Mouse (Mus musculus): ENCODE data around the gene Prdm10. TPM values are rescaled to one million over a fixed set of nuclear protein-coding genes. Genes with fewer than 3 reads are reported as not detected.

Prdm10 gene
- total and polyA plus RNA-seq, 2 experiments from 2014 or later: 4.8 to 12.8 TPM

DNA sequence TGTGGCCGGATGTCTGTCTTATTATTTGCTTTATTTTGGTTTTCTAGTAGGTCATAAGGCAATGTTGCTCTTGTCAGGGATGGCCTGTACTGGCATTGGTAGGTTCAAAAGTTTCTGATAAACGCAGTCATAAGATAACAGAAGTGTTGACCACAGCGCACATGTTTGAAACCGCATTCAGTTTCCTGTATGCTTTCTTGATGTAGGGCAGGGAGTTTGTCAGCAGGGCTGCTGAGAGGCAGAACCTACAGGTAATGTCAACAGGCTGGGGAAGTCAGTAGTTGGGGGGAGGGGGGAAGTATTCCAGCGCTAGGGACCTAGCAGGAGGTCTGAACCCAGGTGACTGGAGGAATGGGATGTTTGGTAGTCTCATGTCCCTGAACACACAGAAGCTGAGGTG, 20.8 kb downstream of the Prdm10 start:
- H3K27me3 ChIP-seq (ENCODE audit: insufficient read depth, low read length): no peaks in the 10 kb centered on the region
- peaks cover 6% of the 10 kb centered on the region; the same call in 1 of the 2 replicates for H3K4me1 ChIP-seq (ENCODE audit: insufficient read depth, low read length)
- H3K27ac ChIP-seq: no peak overlapping the region
- no peaks in the 10 kb centered on the region for H3K9me3 ChIP-seq (ENCODE audit: low read length)
- TF ChIP-seq CTCF (IDR thresholded peaks at IDR 0.05; ENCODE audit: low read depth): no peak
- 73% methylated on average over 5 of the region's 5 CpGs for WGBS
- H3K4me3 ChIP-seq (ENCODE audit: low read length): no peak overlapping the region
- H3K9ac ChIP-seq (replicated peaks; ENCODE audit: low read length): no peak overlapping the region
- no peak for DNase-seq (ENCODE audit: low spot score)
- ATAC-seq: no peak
- H3K4me2 ChIP-seq (ENCODE audit: low read depth, low read length): no peak overlapping the region
- no peaks in the 10 kb centered on the region for H3K36me3 ChIP-seq (ENCODE audit: insufficient read depth, low read length)

- peaks cover 6% of the 10 kb centered on the region; the same call in 1 of the 2 replicates for H3K4me1 ChIP-seq (ENCODE audit: insufficient read depth, low read length)
- no peaks in the 10 kb centered on the region for H3K27me3 ChIP-seq (ENCODE audit: insufficient read depth, low read length)
- H3K36me3 ChIP-seq (ENCODE audit: insufficient read depth, low read length): no peaks in the 10 kb centered on the region
- no peak overlapping the region for H3K9ac ChIP-seq (replicated peaks; ENCODE audit: low read length)
- TF ChIP-seq CTCF (IDR thresholded peaks at IDR 0.05; ENCODE audit: low read depth): no peak
- DNase-seq (ENCODE audit: low spot score): no peak
- no peaks in the 10 kb centered on the region for H3K9me3 ChIP-seq (ENCODE audit: low read length)
- WGBS: 82% methylated on average over 5 of the region's 5 CpGs
- no peak overlapping the region for H3K4me3 ChIP-seq (ENCODE audit: low read length)
- no peak overlapping the region for H3K4me2 ChIP-seq (ENCODE audit: low read depth, low read length)
- H3K27ac ChIP-seq: no peak overlapping the region
- no peak for ATAC-seq
These were observed 21.4 kb downstream of the Prdm10 start for GRCm38 (mm10) chr9:31301526-31302311.

- Histone ChIP-seq H3K9me3 (ENCODE audit: low read length) (no peaks in the 10 kb centered on the region), H3K4me1 (ENCODE audit: insufficient read depth, low read length) (peaks cover 6% of the 10 kb centered on the region; the same call in 1 of the 2 replicates), H3K36me3 (ENCODE audit: insufficient read depth, low read length) (no peaks in the 10 kb centered on the region), H3K4me3 (ENCODE audit: low read length) (no peak overlapping the region), H3K9ac (replicated peaks; ENCODE audit: low read length) (no peak overlapping the region), H3K27me3 (ENCODE audit: insufficient read depth, low read length) (no peaks in the 10 kb centered on the region), H3K4me2 (ENCODE audit: low read depth, low read length) (no peak overlapping the region), H3K27ac (no peak overlapping the region)
- DNase-seq (ENCODE audit: low spot score) (no peak), ATAC-seq (no peak)
- 94% methylated on average over 3 of the region's 3 CpGs for WGBS
- no peak for TF ChIP-seq CTCF (IDR thresholded peaks at IDR 0.05; ENCODE audit: low read depth)
These were observed 24.0 kb downstream of the Prdm10 start for GRCm38 (mm10) chr9:31304358-31304757.

GRCm38 (mm10) chr9:31305117-31305516, 24.8 kb downstream of the Prdm10 start:
- Histone ChIP-seq H3K9me3 (ENCODE audit: low read length) (no peaks in the 10 kb centered on the region), H3K9ac (replicated peaks; ENCODE audit: low read length) (no peak overlapping the region), H3K27me3 (ENCODE audit: insufficient read depth, low read length) (no peaks in the 10 kb centered on the region), H3K4me2 (ENCODE audit: low read depth, low read length) (no peak overlapping the region), H3K4me3 (ENCODE audit: low read length) (no peak overlapping the region), H3K36me3 (ENCODE audit: insufficient read depth, low read length) (no peaks in the 10 kb centered on the region), H3K27ac (peak overlapping the region; percentile 29; the same call in 1 of the 2 replicates), H3K4me1 (ENCODE audit: insufficient read depth, low read length) (peaks cover 6% of the 10 kb centered on the region; the same call in 1 of the 2 replicates)
- 35% methylated on average over 5 of the region's 5 CpGs for WGBS
- ATAC-seq (no peak), DNase-seq (ENCODE audit: low spot score) (no peak)
- no peak for TF ChIP-seq CTCF (IDR thresholded peaks at IDR 0.05; ENCODE audit: low read depth)

DNA sequence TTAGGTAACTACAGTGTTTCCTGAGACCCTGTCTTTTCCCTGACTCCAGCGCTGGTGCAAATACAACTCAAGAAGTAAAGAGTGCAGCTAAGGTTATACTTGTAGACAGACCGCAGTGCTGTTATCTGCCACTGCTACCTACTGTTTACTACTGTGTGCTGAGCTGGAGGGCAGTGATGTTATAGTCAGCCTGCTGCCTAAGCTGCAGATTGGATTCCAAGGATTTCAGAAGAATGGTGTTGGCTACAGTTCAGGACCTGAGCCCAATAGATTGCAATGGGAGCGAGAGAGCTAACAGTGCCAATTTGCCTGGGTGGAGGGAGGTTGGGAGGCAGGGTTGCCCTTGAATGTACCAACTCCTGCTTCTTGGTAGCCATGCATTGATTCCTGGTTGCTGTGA, 25.5 kb downstream of the Prdm10 start:
- no peak for TF ChIP-seq CTCF (IDR thresholded peaks at IDR 0.05; ENCODE audit: low read depth)
- H3K4me1 ChIP-seq (ENCODE audit: insufficient read depth, low read length): peaks cover 6% of the 10 kb centered on the region; the same call in 1 of the 2 replicates
- WGBS: 77% methylated on average over 3 of the region's 3 CpGs
- no peaks in the 10 kb centered on the region for H3K36me3 ChIP-seq (ENCODE audit: insufficient read depth, low read length)
- ATAC-seq (no peak), DNase-seq (ENCODE audit: low spot score) (no peak)
- no peak overlapping the region for H3K27ac ChIP-seq
- no peaks in the 10 kb centered on the region for H3K9me3 ChIP-seq (ENCODE audit: low read length)
- H3K27me3 ChIP-seq (ENCODE audit: insufficient read depth, low read length): no peaks in the 10 kb centered on the region
- H3K4me3 ChIP-seq (ENCODE audit: low read length): no peak overlapping the region
- no peak overlapping the region for H3K4me2 ChIP-seq (ENCODE audit: low read depth, low read length)
- no peak overlapping the region for H3K9ac ChIP-seq (replicated peaks; ENCODE audit: low read length)

DNA sequence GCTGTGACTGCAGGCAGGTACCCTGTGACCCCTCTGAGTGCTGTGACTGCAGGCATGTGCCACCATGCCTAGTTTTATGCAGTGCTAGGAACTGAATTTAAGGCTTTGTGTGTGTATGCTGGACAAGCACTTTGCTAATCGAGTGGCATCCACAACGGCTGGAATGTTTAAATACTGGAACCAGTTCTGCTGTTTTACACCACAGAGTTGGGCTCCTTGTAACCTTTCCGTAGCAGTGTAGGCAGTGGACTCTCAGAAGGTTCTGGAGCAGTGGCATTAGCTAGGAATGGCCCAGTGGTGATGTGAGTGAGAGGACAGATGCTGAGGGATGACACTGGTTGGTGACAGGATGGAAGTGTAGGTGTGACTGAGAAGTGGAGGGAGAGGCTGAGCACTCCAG, 26.9 kb downstream of the Prdm10 start:
- TF ChIP-seq CTCF (IDR thresholded peaks at IDR 0.05; ENCODE audit: low read depth): no peak
- 89% methylated on average over 3 of the region's 3 CpGs for WGBS

DNA sequence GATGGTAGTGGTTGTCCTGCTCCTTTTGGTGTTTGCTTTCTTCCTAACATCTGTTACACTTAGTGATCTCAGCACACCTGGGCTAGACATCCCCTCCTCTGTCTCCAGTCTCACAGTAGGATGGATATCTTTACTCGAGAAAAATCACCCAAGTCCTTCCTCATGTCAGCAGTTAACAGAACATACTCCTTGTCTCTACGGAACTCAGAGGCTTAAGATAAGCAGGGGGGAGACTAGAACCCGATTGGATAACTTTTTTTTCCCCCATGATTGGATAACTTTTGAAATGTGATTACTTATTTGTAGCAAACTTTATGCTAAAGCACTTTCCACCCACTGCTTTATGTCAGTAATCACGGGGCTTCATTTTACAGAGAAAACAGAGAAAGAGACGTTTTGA, 28.7 kb downstream of the Prdm10 start:
- no peaks in the 10 kb centered on the region for H3K9me3 ChIP-seq (ENCODE audit: low read length)
- H3K27ac ChIP-seq: no peak overlapping the region
- no peak for TF ChIP-seq CTCF (IDR thresholded peaks at IDR 0.05; ENCODE audit: low read depth)
- no peaks in the 10 kb centered on the region for H3K36me3 ChIP-seq (ENCODE audit: insufficient read depth, low read length)
- no peak overlapping the region for H3K9ac ChIP-seq (replicated peaks; ENCODE audit: low read length)
- H3K4me3 ChIP-seq (ENCODE audit: low read length): no peak overlapping the region
- H3K4me2 ChIP-seq (ENCODE audit: low read depth, low read length): no peak overlapping the region
- peaks cover 6% of the 10 kb centered on the region; the same call in 1 of the 2 replicates for H3K4me1 ChIP-seq (ENCODE audit: insufficient read depth, low read length)
- DNase-seq (ENCODE audit: low spot score) (no peak), ATAC-seq (no peak)
- 85% methylated on average over 5 of the region's 5 CpGs for WGBS
- no peaks in the 10 kb centered on the region for H3K27me3 ChIP-seq (ENCODE audit: insufficient read depth, low read length)

More for the DNA sequence above, 26.9 kb downstream of the Prdm10 start:
- Histone ChIP-seq H3K36me3 (ENCODE audit: insufficient read depth, low read length) (no peaks in the 10 kb centered on the region), H3K4me3 (ENCODE audit: low read length) (no peak overlapping the region), H3K27me3 (ENCODE audit: insufficient read depth, low read length) (no peaks in the 10 kb centered on the region), H3K4me1 (ENCODE audit: insufficient read depth, low read length) (peaks cover 6% of the 10 kb centered on the region; the same call in 1 of the 2 replicates), H3K27ac (no peak overlapping the region), H3K9ac (replicated peaks; ENCODE audit: low read length) (no peak overlapping the region), H3K9me3 (ENCODE audit: low read length) (no peaks in the 10 kb centered on the region), H3K4me2 (ENCODE audit: low read depth, low read length) (no peak overlapping the region)
- no peak for DNase-seq (ENCODE audit: low spot score)
- ATAC-seq: no peak
